In genomic region chr8:95974231-95974630, GRCm38 (mm10) we compare ENCODE assay signal across 26 mouse cellular contexts.
DNase-seq lines count a peak whose midpoint lies in the region; ATAC-seq lines count a peak whose summit lies in the region.
"Had no signal": no experiment of that assay in that cellular context is flagged by ENCODE, and none has a peak within 500 bp of the region (broad histone marks: within the 10 kb centered on the region; RNA-seq: fewer than 3 reads in every experiment).

No protein-coding gene starts in this region.

- H3K9ac ChIP-seq in embryonic facial prominence, embryonic 11.5 days (replicated peaks; ENCODE audit: low read length), result no peak overlapping the region
- H3K9ac ChIP-seq in limb, embryonic 15.5 days, result no peak overlapping the region
- H3K9ac ChIP-seq: forebrain, embryonic 12.5 days; forebrain, postnatal 0 days; liver, embryonic 15.5 days; lung, embryonic 14.5 days had no signal

- WGBS in embryonic facial prominence, embryonic 11.5 days, result 16% methylated on average over 5 of the region's 5 CpGs
- 24% methylated on average over 5 of the region's 5 CpGs for WGBS in limb, embryonic 10.5 days
- 25% methylated on average over 5 of the region's 5 CpGs for WGBS in limb, embryonic 15.5 days

- no peak overlapping the region for H3K27ac ChIP-seq in embryonic facial prominence, embryonic 11.5 days (replicated peaks; ENCODE audit: low read depth, low read length)
- H3K27ac ChIP-seq in limb, embryonic 10.5 days, result peak overlapping the region; percentile 81
- no peak overlapping the region for H3K27ac ChIP-seq in limb, embryonic 15.5 days
- H3K27ac ChIP-seq: forebrain, embryonic 12.5 days; hindbrain, postnatal 0 days; liver, embryonic 15.5 days; stomach, postnatal 0 days had no signal

- H3K27me3 ChIP-seq in embryonic facial prominence, embryonic 11.5 days (ENCODE audit: control insufficient read depth, insufficient read depth, low read length), result no peaks in the 10 kb centered on the region
- H3K27me3 ChIP-seq in limb, embryonic 10.5 days (ENCODE audit: low read depth, poor library complexity, severe bottlenecking), result no peaks in the 10 kb centered on the region
- no peaks in the 10 kb centered on the region for H3K27me3 ChIP-seq in limb, embryonic 15.5 days
- H3K27me3 ChIP-seq: forebrain, embryonic 12.5 days; liver, embryonic 15.5 days had no signal

- peak; percentile 21 for DNase-seq in heart, adult 11 months
- DNase-seq in heart, postnatal 10 days, result no peak
- DNase-seq in embryonic facial prominence, embryonic 11.5 days (ENCODE audit: low spot score), result peak; percentile 66
- DNase-seq in limb, embryonic 10.5 days (ENCODE audit: low spot score), result peak; percentile 39
- no peak for DNase-seq in heart, adult 9 months (ENCODE audit: low spot score in 2 of 2)
- no peak for DNase-seq in layer of hippocampus, adult 11-12 months (ENCODE audit: low spot score)
- DNase-seq: adrenal gland, adult 8-10 months; cerebellum, adult 2 months; gastrocnemius, postnatal 10 days; kidney, postnatal 10 days; layer of hippocampus, adult 9-11 months; lung, postnatal 14 days; right cerebral cortex, adult 18-20 months; spleen, adult 18-20 months; thymus, adult 18-20 months; thymus, postnatal 4 days had no signal

- no peak for ATAC-seq in embryonic facial prominence, embryonic 11.5 days (replicated peaks; ENCODE audit: insufficient number of reproducible peaks, low FRiP score, low TSS enrichment, low read depth)
- no peak for ATAC-seq in limb, embryonic 15.5 days (ENCODE audit: insufficient number of reproducible peaks, low FRiP score, low TSS enrichment, low read depth)
- ATAC-seq: forebrain, postnatal 0 days; hindbrain, postnatal 0 days; intestine, postnatal 0 days had no signal

- H3K4me3 ChIP-seq in embryonic facial prominence, embryonic 11.5 days (ENCODE audit: low read depth, low read length), result no peak overlapping the region
- H3K4me3 ChIP-seq in limb, embryonic 10.5 days, result peak overlapping the region; percentile 25
- H3K4me3 ChIP-seq in limb, embryonic 15.5 days, result no peak overlapping the region
- H3K4me3 ChIP-seq: erythroblast, embryonic 14.5 days; forebrain, embryonic 12.5 days; liver, embryonic 15.5 days had no signal

- no peaks in the 10 kb centered on the region for H3K9me3 ChIP-seq in embryonic facial prominence, embryonic 11.5 days (replicated peaks; ENCODE audit: control insufficient read depth, low read length)
- no peaks in the 10 kb centered on the region for H3K9me3 ChIP-seq in limb, embryonic 10.5 days (replicated peaks)
- no peaks in the 10 kb centered on the region for H3K9me3 ChIP-seq in limb, embryonic 15.5 days
- H3K9me3 ChIP-seq: forebrain, embryonic 12.5 days; G1E; liver, embryonic 15.5 days had no signal

- H3K4me1 ChIP-seq in embryonic facial prominence, embryonic 11.5 days (ENCODE audit: control insufficient read depth, insufficient read depth, low read length), result no peaks in the 10 kb centered on the region
- peaks cover 26% of the 10 kb centered on the region for H3K4me1 ChIP-seq in limb, embryonic 10.5 days
- H3K4me1 ChIP-seq in limb, embryonic 15.5 days, result peaks cover 9% of the 10 kb centered on the region; the same call in 1 of the 2 replicates
- H3K4me1 ChIP-seq: liver, embryonic 15.5 days had no signal

- no peak overlapping the region; the same call in 1 of the 2 replicates for H3K4me2 ChIP-seq in embryonic facial prominence, embryonic 11.5 days (ENCODE audit: low read depth, low read length)
- 0 out of 2 replicates have a peak overlapping the region, but pooled peaks have one; percentile 6 for H3K4me2 ChIP-seq in limb, embryonic 15.5 days
- H3K4me2 ChIP-seq: forebrain, embryonic 12.5 days; liver, embryonic 15.5 days; lung, embryonic 14.5 days had no signal

- H3K36me3 ChIP-seq in embryonic facial prominence, embryonic 11.5 days (replicated peaks; ENCODE audit: control insufficient read depth, insufficient read depth, low read depth, low read length), result no peaks in the 10 kb centered on the region
- no peaks in the 10 kb centered on the region for H3K36me3 ChIP-seq in limb, embryonic 10.5 days
- H3K36me3 ChIP-seq in limb, embryonic 15.5 days, result no peaks in the 10 kb centered on the region
- H3K36me3 ChIP-seq: forebrain, embryonic 12.5 days; G1E; liver, embryonic 15.5 days had no signal

- intact Hi-C loops in heart, postnatal 10 days (cut with DNase I), result loop anchor here (10.0 kb wide), 1 partner anchor 341 kb away; no protein-coding TSS in a partner anchor

Comparison
In these comparisons a context has a peak if more than half of its experiments do, and no peak if none do; other contexts are left out.
1. DNase-seq: peak in heart, adult 11 months (single experiment), embryonic facial prominence, embryonic 11.5 days (single experiment) and limb, embryonic 10.5 days (single experiment); none in heart, postnatal 10 days (0 of 2), heart, adult 9 months (0 of 2) and layer of hippocampus, adult 11-12 months (single experiment).